Mouse (Mus musculus) cerebellum, postnatal 25 days (tissue): Measurements from ENCODE around the gene Tmem217.

ENCODE experiments used
- DNase-seq, 2 experiments: peaks; one replicate each; pipeline ENCODE4 v3.0.0; 2021; ENCODE audit warnings: mixed read lengths in 2 of 2

Gene Tmem217

DNA sequence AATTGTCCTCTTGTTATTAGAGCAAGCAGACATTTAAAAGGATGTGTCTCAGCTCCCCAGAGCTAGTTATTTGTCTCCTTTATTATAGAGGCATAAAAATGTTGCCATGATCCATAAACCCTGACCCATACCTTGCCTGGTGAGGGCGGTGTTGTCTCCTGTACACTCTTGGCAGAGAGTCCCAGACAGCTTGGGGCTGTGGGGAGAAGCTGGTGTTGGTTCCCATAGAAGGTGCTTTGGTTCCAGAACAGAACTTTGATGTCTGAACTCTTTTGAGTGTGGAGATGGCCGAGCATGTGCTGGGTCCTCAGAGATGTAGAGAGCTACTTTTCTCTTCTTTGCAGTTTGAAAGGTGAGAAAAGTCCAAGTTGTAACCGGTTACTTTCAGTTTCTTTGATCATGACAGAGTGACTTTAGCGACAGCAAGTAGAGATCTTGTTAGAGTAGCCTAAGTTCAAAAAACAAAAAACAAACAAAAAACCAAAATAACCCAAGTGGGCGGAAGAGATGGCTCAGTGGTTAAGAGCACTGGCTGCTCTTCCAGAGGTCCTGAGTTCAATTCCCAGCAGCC, at the start of gene Tmem217:
TSS of gene Tmem217 (minus strand) at position 224 of the 571 bp plus-strand sequence.
- DNase-seq, result no peak

DNA sequence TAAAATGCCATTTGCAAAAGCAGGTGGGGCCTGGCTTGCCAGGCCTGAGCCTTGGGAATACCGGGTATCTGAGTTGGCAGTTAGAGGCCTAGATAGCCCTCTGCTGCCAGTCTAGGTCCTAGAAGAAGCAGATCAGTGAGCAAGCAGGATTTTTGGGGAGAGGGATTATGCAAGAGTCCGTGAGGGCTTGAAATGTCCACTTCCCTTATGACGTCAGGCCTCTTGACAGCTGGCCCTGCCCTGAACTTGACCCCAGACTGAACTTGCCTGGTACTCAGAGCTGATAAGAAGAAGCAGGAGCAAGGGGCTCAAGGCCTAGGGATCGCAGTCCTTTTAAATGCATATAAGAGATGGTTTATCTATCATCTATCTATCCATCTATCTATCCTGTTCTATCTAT, 49.2 kb upstream of the Tmem217 start:
- no peak for DNase-seq

DNA sequence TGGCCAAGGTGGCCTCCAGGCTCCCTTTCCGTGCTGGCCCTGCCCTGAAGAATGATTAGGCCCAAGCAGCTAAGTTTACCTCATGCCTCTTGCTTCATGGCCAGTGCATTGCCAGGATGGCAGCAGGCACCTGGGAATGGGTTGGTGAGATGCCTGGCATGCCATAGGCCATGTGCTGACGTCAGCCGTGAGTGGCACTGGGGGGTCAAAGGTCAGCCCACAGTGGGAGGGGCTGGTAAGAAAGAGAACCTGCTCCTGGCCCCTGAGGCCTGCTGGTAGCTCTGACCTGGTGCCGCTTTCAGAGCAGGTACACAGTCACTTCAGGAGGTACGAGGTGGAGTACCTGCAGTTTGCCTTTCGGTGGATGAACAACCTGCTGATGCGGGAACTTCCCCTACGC, 47.4 kb upstream of the Tmem217 start:
- DNase-seq, result peak in 1 of 2 experiments; percentile 34

DNA sequence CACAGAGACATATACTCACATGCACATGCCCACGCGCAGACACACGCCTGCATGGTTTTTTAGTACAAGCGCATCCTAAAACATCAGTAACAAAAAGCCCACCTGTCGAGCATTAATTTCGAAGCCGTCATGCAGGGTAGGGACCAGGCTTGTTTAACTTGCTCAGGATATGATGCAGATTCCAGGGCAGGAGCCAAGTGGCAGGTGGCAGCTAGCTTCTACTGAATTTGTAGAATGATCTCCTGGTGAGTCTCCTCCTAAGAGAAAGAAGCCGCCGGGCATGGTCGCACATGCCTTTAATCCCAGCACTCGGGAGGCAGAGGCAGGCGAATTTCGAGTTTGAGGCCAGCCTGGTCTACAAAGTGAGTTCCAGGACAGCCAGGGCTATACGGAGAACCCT, 46.9 kb upstream of the Tmem217 start:
- peak; percentile 57 to 63 for DNase-seq

DNA sequence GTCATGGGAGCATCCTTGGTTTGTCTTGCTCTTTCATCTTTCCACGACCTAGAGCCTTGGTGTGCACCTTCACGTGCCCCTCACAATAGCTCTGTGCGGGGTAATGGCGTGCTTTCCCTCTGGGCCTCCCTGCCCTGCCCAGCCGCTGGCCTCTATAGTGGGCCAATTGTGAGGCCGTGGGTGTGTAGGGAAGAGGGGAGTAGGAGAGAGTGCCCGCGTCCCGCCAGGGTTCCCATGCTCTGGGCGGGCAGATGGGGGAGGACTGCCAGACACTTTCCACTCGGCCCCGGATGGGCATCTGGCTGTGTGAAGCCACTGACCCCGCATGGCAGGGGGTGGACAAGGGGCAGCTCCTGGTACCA, 44.6 kb upstream of the Tmem217 start:
- peak in 1 of 2 experiments; percentile 44 for DNase-seq

DNA sequence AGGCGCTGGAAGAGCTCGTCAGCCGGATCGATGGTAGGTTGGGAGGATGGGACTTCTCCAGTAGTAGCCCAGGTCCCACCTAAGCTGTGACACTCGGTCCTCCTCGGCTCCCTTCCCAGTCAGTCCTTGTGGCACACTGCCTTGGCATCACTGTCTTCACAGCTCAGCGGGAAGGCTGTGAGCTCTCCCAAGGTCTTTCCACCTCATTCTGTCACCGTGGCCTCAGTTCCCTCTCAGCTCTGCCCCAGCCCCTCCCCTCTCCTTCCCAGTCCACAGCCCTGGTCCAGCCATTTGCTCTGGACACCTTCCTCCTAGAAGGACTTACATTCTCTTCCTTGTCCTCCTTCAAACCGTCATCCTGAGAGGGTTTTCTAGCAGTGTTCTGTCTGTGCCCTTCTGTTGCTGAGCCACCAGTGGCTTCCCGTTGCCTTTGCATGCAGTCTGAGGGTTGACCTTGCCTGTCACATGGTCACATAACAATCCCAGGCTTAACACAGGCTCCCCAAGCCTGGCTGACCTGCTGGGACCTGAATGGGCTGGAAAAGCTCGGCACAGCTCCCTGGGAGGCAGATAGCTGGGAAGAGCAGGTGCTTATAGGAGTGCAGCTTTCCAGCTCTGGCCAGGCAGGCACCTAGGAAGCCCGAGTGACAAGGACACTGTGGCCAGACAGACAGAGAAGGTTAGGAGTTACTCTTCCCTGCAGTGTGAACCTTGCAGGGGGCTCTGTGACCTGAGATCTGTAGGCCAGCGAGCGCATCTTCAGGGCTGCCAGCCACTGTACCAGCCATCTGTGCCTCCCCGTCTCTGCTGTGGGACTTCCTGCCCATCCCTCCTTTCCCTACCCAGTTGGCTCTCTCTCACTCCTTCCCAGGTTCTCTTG, 43.9 kb upstream of the Tmem217 start:
- DNase-seq, result peak; percentile 82 to 85

DNA sequence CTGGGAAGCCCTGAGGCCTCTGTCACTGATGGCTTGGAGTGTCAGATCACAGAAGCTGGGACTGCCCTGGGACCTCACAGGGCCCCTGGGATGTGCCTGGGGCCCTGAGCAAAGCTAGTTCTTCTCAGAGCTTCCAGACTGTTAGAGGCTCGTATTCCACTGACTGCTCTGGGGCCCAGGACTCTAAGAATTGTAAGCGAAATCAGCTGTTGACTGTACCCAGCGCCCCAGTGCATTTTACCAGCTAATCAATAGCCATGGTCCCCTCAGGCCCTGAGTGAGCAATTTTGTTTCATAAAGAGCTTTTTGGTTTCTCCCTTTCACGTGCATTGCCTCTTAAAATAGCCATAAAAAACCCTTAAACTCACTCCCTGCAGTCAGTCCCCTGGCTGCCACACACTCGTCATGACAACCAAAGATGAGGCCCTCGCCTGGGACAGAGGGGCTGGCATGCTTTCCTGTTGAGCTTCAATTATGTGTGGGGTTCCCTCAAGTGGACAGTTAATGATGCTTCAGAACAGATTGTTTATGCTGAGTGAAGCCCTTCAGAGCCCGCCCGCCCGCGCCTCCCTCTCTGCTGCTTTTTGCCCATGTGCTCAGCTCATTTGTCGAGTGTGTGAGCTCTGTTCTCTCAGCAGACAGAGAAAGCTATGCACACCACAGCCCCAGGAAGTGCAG, 37.2 kb upstream of the Tmem217 start:
- DNase-seq, result no peak

DNA sequence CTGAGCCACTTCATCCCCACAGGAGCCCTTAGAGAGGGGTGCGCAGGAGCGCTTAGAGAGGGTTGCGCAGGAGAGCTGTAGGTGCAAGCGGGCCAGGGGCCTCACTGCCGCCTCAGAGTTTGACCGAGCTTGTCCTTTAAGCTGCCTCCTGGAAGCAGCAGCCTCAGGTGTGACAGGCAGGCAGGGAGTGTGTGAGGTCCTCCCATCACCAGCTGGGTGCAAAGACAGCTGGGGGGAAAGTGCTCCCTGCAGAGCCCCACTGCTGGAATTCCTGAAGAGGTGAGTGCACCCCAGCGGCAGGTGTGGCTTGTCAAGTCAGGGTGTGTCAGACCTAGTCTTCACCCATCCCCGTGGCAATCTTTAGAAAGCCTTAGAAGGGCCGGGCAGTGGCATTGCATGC, 34.7 kb upstream of the Tmem217 start:
- no peak for DNase-seq

DNA sequence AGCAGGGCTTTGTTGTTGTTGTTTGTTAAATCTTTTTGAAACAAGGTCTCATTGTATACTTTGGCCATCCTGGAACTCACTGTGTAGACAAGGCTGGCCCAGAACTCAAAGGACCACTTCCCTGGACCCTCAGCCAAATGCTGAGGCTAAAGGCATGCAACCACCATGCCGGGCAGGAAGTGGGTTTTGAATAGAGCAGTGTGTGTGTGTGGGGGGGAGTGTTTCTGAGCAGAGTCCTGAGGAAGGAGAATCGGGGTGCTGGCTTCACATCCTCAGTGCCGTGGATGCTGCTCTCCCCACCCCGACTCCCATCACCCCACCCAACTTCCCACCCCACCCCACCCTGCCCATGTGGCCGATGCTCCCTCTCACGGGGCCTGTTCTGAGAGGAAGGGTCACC, 33.3 kb upstream of the Tmem217 start:
- no peak for DNase-seq

DNA sequence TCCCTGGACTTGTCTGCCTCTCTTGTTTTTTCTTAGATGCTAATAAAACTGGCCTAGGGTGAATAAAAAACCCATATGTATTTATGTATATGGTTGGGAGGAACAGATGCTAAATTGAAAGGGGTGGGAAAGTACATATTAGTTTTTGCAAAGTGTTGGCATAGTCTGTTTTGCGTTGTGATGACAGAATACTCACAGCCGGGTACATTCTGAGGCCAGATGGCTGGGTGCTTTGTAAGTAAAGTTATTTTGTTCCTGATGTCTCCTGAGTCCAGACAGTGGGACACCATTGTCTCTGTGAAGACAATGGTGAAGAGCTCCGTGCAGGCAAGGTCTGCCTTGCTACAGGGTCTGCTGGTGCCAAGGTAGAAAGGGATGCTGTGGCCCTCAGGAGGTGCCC, 32.6 kb upstream of the Tmem217 start:
- DNase-seq, result no peak

DNA sequence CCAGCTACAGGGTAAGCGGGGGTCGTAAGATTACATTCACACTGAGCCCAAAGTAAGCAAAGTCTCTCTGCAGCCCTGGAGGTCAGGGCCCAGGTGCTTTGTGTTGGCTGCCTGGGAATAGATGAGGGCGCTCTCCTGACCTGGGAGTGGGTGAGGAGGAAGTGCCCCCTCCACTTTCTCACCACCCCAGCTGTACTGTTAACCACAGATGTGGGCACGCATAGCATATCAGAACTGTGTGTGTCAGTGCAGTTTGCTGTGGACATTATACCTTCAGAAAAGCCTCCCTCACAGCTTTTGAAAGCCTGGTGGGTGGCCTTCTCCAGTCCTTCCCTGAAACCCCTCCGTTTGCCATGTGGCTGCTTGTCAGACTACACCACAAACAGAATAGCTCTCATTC, 32.1 kb upstream of the Tmem217 start:
- DNase-seq, result no peak

DNA sequence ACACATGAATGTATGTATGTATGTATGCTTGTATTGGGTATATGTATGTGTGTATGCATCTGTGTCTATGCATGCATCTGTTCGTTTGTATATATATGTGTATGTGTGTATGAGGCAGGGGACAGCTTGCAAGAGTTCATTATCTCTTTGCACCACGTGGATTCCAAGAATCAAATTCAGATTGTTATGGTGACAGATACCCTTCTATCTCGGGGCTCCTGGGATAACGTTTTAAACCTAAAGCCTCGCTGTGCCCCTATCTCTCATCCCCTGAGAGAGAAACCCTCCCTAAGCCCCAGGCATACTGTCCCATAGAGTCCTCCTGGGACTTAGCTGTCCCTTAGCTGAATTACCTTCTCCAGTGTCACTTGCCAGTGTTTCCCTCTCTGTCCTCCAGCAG, 31.4 kb upstream of the Tmem217 start:
- no peak for DNase-seq

DNA sequence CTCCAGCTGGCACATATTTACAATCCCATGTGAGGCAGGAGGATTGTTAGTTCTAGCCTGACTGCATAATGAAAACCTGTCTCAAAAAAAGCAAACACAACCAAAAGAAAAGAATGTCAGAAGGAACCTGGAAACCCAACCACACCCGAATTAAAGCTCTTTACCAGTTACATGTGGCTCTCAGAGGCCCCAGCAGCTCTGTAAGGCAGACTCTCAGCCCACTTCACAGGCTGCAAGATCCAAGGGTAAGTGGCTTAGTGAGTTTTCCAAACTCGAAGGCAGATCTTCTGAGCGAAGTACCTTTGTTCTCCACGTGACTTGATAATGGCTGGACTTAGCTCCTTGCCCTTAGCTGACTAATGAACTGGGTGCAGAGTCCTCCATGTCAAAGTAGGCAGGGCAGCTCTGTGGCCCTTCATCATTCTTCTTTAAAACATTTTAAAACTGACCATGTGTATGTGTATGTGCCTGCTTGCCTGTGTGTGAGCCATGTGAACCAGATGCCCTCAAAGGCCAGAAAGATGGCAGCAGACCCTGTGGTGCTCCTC, 27.5 kb upstream of the Tmem217 start:
- no peak for DNase-seq

DNA sequence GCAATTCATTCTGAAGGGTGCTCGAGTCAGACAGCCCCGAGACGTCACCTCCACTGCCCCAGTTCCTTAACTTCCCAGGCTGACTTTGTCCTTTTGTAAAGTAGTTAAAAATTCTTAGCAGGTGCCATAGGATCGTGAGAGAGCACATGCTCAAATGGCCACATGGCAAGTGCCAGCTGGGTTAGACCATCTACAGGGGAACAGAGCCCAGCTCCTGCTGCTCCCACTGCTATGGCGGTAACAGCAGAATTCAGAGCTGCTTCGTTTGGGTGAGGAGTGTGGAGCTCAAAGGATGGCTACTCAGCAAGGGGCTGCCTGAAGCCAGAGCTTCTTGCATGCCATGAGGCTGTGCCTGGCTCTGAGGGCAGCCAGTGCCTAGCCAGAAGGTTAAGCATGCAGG, 17.6 kb upstream of the Tmem217 start:
- DNase-seq, result peak; percentile 46 to 52

DNA sequence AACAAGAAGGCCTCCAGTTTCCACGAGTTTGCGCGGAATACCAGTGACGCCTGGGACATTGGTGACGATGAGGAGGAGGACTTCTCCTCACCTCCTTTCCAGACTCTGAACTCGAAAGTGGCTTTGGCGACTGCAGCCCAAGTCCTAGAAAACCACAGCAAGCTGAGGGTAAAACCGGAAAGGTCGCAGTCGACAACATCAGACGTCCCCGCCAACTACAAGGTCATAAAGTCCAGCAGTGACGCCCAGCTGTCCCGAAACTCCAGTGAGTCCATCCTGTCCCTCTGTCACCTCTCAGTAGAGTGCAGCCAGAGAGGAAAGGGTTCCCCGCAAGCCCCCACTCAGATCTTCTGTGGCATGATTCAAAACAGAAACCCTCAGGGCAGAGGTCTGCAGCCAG, 16.2 kb upstream of the Tmem217 start:
- no peak for DNase-seq

DNA sequence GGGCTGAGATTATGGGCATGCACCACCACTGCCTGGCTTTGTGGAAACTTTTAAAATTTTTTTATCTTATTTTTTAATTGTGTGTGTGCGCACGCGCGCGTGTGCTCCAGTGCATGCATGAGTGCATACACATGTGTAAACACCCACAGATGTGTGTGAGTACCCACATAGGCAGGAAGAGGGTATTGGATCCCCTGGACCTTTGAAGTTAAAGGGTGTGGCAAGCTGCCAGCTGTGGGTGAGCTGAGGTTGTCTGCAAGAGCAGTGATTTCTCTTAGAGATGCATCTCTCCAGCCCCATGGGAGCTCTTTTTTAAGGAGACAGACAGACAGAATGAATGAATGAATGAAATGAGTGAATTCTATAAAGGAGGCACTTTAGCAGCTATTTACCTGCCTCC, 13.3 kb upstream of the Tmem217 start:
- no peak for DNase-seq

DNA sequence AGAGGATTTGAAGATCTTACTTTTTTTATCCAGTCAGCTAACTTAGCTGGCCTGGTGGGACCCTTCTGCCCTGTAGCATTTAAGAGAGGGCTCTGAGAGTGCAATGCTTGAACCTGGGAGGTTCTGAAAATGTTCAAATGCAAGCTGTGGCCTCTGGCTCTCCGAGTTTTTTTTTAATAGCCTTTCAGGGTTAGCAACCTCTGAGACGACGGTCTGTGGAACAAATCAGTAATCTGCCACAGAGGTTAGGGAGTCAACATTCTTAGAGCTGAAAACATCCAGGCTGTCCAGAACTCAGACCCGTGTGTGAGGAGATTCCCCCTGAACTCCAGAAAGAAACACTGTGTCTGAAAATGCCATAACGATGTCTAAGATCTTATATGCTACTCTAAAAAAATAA, 6.3 kb upstream of the Tmem217 start:
- DNase-seq, result no peak

DNA sequence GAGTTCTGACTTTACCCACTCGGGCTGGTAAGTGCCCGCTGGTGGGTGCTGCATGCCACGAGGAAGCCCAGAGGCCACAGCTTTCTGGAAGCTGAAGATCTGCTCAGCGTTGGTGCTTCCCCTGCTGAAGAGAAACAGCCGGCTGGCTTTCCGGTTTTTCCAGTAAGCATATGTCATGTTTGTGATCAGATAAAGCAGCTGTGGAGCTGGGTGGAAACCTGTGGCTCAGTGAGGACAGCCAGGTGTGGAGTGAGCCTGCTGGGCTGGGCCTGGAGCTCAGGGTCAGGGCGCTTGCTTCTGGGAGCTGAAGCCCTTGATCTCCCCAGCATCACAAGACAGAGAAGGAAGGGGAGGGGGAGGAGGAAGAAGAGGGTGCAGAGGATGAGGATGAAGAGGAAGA, 4.7 kb upstream of the Tmem217 start:
- DNase-seq, result no peak

DNA sequence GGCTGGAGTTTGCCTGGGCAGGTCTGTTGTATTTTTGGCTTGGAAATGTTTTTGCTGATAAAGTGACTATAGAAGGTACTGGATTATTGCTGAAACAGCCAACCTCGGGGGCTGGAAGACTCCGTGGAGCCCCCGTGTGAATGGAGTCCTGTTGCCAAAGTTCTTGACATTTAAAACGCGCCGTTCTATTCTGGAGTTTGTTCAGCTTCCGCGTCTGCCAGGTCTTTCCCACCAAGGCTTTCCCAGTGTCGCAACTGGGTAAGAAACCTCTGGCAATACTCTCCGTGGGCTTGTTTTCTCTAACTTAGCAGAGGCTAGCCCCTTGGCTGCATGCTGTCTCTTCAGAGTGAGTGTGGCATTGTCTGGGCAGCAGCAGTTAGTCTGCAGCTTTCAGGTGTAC, 4.3 kb upstream of the Tmem217 start:
- DNase-seq, result no peak

DNA sequence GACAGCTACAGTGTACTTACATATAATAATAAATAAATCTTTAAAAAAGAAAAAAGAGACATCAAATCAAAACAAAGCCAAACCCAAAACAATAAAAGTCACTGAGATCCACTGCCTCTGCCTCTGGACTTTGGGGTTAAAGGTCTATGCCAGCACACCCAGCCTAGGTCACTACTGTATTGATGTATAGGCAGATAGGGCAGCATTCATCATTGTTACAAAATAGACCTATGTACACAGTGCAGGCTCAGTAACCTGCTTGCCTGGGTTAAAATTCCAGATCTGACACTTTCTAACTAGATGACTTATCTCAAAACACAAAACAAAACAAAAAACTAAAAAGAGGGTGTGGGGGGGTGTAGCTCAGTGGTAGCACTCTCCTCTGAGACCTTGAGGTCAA, 2.0 kb upstream of the Tmem217 start:
- no peak for DNase-seq

DNA sequence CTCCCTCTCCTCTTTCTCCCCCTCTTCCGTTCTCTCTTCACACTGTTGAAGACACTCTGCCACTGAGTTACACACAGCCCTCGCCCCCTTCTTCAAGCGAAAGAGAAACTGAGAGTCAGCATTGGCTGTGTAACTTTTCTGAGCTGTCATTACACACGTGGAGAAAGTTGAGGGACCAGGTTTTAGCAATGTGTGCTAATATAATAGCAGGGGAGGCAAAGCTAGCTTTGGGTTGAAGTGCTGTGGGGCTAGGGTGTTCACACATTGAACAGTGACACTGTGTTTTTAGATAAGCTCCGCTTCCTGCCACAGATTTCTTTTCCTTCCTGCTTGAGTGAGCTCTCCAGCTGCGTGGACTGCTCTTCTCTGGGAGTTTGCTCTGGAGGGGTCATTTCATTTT, 1.2 kb downstream of the Tmem217 start:
- no peak for DNase-seq

DNA sequence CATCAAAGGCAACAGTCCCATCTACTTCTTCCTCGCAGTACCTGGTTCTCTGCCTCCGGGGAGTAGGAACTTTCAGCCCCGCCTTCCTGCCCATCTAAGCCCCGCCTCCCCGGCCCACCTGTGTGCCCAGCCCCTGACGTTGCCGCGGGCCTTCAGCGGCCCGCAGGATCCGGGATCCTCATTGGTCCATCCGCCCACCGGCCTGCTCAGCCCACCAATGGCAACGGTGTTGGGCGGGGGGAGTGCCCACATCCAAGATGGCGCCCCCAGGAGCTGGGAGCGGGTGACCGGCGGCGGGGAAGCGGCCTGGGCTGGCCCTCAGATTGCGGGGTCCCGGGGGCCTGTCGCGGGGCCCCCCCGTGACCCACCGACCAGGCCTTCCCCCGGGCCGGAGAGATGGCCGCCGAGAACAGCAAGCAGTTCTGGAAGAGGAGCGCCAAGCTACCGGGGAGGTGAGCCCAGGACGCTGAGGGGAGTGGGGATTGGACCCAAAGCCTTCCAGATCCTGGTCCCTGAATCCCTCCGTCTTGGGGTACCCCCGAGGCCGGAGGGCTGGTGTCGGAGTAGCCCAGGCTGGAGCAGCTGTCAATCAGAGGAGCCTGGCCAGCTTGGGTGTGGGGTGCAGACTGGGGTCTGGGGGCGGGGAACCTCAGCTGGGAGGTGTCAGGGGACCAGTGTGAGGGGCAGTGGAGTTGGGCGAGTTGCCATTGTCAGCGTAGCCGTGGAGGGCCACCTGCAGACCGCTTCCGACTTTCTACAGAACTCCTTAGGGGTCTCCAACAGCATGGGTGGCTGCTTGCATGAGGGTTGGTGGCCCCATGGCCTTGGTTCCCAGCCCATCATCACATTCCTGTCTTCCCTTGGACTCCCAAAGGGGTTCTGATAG, 2.4 kb downstream of the Tmem217 start, which contains the start of the genes Gm17657 and Tbc1d22b:
TSS of gene Gm17657 (minus strand) at position 96 of the 886 bp plus-strand sequence.
TSS of gene Tbc1d22b (plus strand) at position 243 of the 886 bp plus-strand sequence.
- peak; percentile 95 to 98 for DNase-seq

DNA sequence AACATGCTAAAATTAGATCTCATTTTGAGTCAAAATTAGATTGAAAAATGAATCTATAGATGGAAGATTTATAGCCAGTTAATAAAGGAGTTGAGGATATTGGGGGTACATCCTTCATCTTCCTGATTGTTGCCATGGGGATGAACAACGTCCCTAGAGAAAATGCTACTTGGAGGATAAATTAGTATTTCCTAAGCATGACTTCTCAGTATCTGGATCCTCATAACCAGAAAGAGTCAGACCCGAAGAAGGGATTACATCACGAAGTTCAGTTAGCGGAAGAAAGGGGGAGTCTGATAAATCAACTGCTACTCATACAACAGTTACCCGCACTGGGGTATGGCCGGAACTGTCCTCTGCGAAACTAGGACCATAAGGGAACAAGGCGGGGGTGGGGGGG, 3.2 kb downstream of the Tmem217 start:
- DNase-seq, result no peak
